Mouse (Mus musculus): ENCODE data around the gene Cacna1a. TPM values are rescaled to one million over a fixed set of nuclear protein-coding genes. Genes with fewer than 3 reads are reported as not detected.
A peak's percentile ranks its signal among the peaks of the same experiment; 100 is the strongest.

Gene Cacna1a
- total and polyA plus RNA-seq, 2 experiments from 2014 or later: 16.5 to 70.5 TPM

DNA sequence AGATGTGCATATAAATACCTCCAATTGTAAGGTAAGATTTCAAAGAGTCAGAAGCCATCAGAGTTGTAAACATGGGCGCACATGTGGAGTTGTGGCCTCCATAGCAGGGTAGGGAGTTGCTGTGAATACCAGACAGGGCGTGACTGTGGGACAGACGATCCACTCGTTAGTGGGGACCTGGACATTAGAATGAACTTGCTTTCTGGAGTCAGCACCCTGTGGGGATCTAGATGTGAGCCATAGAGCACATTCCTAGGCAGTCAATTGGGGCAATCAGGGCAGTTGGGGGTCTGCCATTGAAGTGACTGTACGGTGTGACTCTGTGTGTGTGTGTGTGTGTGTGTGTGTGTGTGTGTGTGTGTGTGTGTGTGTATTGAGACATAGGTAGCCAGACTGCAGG, 3.4 kb downstream of the Cacna1a start:
- 92% methylated on average over 5 of the region's 5 CpGs for WGBS
- Histone ChIP-seq H3K27me3 (ENCODE audit: insufficient read depth, low read length) (no peaks in the 10 kb centered on the region), H3K9ac (replicated peaks; ENCODE audit: low read length) (no peak overlapping the region), H3K9me3 (ENCODE audit: low read length) (no peaks in the 10 kb centered on the region), H3K4me2 (ENCODE audit: low read depth, low read length) (no peak overlapping the region), H3K27ac (no peak overlapping the region), H3K36me3 (ENCODE audit: insufficient read depth, low read length) (no peaks in the 10 kb centered on the region), H3K4me1 (ENCODE audit: insufficient read depth, low read length) (no peaks in the 10 kb centered on the region), H3K4me3 (ENCODE audit: low read length) (no peak overlapping the region)
- no peak for ATAC-seq
- no peak for DNase-seq (ENCODE audit: low spot score)
- no peak for TF ChIP-seq CTCF (IDR thresholded peaks at IDR 0.05; ENCODE audit: low read depth)

DNA sequence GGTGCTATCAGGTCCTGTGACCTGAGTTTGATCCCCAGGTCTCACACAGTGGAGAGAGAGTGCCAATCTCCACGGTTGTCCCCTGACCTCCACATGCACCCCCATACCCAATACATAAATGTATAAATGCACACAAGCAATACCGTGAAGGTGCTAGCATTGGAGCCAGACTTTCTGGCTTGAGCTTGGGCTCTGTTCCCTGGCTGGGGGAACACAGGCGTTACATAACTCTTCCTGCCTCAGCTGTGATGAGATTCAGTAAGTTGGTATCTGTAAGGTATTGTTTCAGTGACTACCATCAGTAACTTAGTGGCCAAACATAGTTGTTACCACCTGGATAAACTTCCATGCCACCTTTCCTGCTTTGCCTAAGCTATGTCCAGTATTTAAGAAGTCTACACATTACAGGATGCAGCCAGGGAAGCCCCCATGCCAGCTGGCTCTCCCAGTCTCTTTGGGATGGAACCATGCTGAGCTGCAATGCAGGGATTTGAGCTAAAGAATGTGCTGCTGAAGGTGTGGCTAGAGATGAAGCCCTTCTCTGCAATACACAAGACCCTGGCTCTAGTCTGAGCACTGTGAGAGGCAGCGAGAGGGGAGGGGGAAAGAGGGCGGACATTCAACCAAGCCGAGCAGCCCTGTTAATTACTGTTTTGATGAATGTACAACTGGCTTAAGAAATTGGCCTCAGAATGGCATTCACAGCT, 7.7 kb downstream of the Cacna1a start:
- H3K27ac ChIP-seq: no peak overlapping the region
- ATAC-seq: no peak
- H3K36me3 ChIP-seq (ENCODE audit: insufficient read depth, low read length): no peaks in the 10 kb centered on the region
- no peak for TF ChIP-seq CTCF (IDR thresholded peaks at IDR 0.05; ENCODE audit: low read depth)
- H3K4me2 ChIP-seq (ENCODE audit: low read depth, low read length): no peak overlapping the region
- 66% methylated on average over 6 of the region's 6 CpGs for WGBS
- no peaks in the 10 kb centered on the region for H3K9me3 ChIP-seq (ENCODE audit: low read length)
- no peaks in the 10 kb centered on the region for H3K27me3 ChIP-seq (ENCODE audit: insufficient read depth, low read length)
- no peak overlapping the region for H3K4me3 ChIP-seq (ENCODE audit: low read length)
- H3K4me1 ChIP-seq (ENCODE audit: insufficient read depth, low read length): no peaks in the 10 kb centered on the region
- DNase-seq (ENCODE audit: low spot score): no peak
- H3K9ac ChIP-seq (replicated peaks; ENCODE audit: low read length): no peak overlapping the region

DNA sequence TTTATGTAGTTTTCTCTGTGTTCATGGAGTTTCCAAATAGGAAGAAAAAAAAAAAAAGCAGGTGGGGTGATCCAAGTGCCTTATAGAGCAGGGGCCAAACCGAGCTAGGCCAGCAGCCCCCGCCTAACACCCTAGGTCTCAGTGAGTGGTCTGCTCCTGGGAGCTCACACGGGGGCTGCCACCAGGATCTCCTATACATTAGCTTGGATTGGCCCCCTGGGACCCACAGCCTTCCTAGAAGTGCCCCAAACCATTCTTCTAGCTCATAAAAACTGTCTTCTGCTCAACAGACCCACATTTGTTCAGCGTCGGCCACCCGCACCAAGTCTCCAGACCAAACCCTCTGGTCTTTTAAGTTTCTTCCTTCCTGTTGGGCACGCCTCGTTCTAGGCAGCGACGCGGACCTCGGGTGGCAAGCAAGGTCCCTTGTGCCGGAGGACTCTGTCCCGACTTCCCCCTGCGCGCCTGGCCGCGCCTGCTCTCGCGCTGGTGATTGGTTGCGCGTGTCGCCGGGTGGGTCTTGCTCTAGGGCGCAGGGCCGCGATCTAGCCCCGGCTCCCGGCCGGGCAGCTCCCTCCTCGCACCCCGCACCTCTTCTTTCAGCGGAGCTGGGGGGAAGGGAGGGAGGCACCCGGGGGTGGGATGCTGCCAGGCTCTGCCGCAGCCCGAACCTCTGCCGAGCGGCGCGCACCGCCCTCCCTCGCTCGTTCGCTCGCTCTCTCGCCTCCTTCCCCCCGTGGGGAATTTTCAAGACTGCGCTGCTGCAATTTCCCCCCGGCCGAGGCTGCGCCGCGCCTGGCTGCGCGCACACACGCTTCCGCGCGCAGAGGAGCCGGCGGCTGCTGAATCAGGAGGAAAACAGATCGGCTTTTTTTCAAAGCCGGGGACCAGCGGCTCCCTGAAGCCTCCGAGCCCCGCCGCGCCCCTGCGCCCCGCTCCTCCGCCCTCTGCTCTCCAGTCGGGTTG, 25.9 kb downstream of the Cacna1a start:
- H3K4me1 ChIP-seq (ENCODE audit: insufficient read depth, low read length): peaks cover 20% of the 10 kb centered on the region

DNA sequence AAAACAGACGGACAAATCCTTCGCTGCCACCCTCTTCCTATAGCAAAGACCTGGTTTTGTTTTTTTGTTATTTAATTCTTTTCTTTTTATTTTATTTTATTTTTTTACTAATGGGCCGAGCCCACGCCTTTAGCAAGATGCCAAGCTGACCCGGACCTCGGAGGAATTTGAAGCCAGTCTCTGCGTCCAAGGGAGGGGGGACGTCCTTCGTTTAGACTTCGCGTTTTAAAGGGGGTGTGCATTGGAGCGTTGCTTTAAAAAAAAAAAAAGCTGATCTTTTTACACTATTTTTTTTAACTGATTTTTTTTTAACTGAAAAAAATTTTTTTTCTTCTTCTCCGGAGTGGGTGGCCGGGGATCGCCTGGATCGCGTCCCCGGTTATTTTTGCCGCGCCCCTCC, 26.7 kb downstream of the Cacna1a start:
- Histone ChIP-seq H3K9ac (replicated peaks; ENCODE audit: low read length) (peak overlapping the region; percentile 76), H3K9me3 (ENCODE audit: low read length) (no peaks in the 10 kb centered on the region), H3K27me3 (ENCODE audit: insufficient read depth, low read length) (no peaks in the 10 kb centered on the region), H3K27ac (peak overlapping the region; percentile 87), H3K36me3 (ENCODE audit: insufficient read depth, low read length) (no peaks in the 10 kb centered on the region), H3K4me1 (ENCODE audit: insufficient read depth, low read length) (peaks cover 20% of the 10 kb centered on the region), H3K4me3 (ENCODE audit: low read length) (peak overlapping the region; percentile 66), H3K4me2 (ENCODE audit: low read depth, low read length) (peak overlapping the region; percentile 80)
- ATAC-seq: no peak
- no peak for TF ChIP-seq CTCF (IDR thresholded peaks at IDR 0.05; ENCODE audit: low read depth)
- DNase-seq (ENCODE audit: low spot score): peak; percentile 54
- 0% methylated on average over 20 of the region's 20 CpGs for WGBS

More for the DNA sequence above, 25.9 kb downstream of the Cacna1a start:
- no peaks in the 10 kb centered on the region for H3K9me3 ChIP-seq (ENCODE audit: low read length)
- ATAC-seq (peak; percentile 78), DNase-seq (ENCODE audit: low spot score) (peak; percentile 86)
- TF ChIP-seq CTCF (IDR thresholded peaks at IDR 0.05; ENCODE audit: low read depth): no peak
- H3K4me2 ChIP-seq (ENCODE audit: low read depth, low read length): peak overlapping the region; percentile 80
- WGBS: 2% methylated on average over 68 of the region's 72 CpGs
- H3K4me3 ChIP-seq (ENCODE audit: low read length): peak overlapping the region; percentile 66
- H3K27me3 ChIP-seq (ENCODE audit: insufficient read depth, low read length): no peaks in the 10 kb centered on the region
- no peaks in the 10 kb centered on the region for H3K36me3 ChIP-seq (ENCODE audit: insufficient read depth, low read length)
- peak overlapping the region; percentile 76 for H3K9ac ChIP-seq (replicated peaks; ENCODE audit: low read length)
- peak overlapping the region; percentile 87 for H3K27ac ChIP-seq

DNA sequence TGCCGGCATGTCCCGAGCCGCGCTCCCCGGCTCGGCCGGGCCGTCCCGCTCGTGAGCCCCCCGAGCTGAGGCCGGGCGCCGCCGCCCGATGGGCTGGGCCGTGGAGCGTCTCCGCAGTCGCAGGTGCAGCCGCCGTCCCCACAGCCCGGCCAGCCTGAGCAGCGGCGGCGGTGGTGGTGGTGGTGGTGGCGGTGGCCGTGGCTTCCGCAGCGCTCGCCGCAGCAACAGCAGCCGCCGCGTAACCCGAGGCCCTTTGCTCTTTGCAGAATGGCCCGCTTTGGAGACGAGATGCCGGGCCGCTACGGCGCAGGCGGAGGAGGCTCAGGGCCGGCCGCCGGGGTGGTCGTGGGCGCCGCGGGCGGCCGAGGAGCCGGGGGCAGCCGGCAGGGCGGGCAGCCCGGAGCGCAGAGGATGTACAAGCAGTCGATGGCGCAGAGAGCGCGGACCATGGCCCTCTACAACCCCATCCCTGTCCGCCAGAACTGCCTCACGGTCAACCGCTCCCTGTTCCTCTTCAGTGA, 27.2 kb downstream of the Cacna1a start:
- peak; percentile 54 for ATAC-seq
- no peak for TF ChIP-seq CTCF (IDR thresholded peaks at IDR 0.05; ENCODE audit: low read depth)

DNA sequence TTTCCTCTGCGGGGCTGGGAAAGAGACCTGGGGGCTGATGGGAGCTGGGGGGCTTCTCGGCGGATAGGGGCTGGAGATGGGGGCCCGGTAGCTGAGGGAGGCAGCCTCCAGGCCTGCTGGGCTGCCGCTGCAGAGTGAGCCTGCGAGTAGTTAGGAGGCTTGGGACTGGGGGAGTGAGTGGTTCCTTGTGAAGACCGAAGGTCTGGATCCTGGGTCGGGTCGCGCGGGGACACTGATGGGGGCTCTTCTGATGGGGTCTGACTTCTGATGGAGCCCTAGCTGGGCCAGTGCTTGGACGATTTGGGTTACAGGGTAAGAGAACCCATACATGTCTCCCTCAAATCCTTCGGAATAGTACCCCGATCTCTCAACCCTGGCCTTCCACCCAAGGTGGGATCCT, 27.8 kb downstream of the Cacna1a start:
- no peak for TF ChIP-seq CTCF (IDR thresholded peaks at IDR 0.05; ENCODE audit: low read depth)
- peak; percentile 18 for DNase-seq (ENCODE audit: low spot score)
- WGBS: 16% methylated on average over 14 of the region's 14 CpGs

More for the DNA sequence above, 27.2 kb downstream of the Cacna1a start:
- Histone ChIP-seq H3K4me3 (ENCODE audit: low read length) (peak overlapping the region; percentile 66), H3K36me3 (ENCODE audit: insufficient read depth, low read length) (no peaks in the 10 kb centered on the region), H3K27ac (peak overlapping the region; percentile 81), H3K27me3 (ENCODE audit: insufficient read depth, low read length) (no peaks in the 10 kb centered on the region), H3K9ac (replicated peaks; ENCODE audit: low read length) (peak overlapping the region; percentile 76), H3K4me2 (ENCODE audit: low read depth, low read length) (peak overlapping the region; percentile 80), H3K4me1 (ENCODE audit: insufficient read depth, low read length) (peaks cover 20% of the 10 kb centered on the region), H3K9me3 (ENCODE audit: low read length) (no peaks in the 10 kb centered on the region)
- peak; percentile 55 for DNase-seq (ENCODE audit: low spot score)
- WGBS: under 1% methylated on average over 42 of the region's 64 CpGs

More for the DNA sequence above, 27.8 kb downstream of the Cacna1a start:
- Histone ChIP-seq H3K4me1 (ENCODE audit: insufficient read depth, low read length) (peaks cover 20% of the 10 kb centered on the region), H3K36me3 (ENCODE audit: insufficient read depth, low read length) (no peaks in the 10 kb centered on the region), H3K9me3 (ENCODE audit: low read length) (no peaks in the 10 kb centered on the region), H3K4me3 (ENCODE audit: low read length) (peak overlapping the region; percentile 66), H3K4me2 (ENCODE audit: low read depth, low read length) (peak overlapping the region; percentile 80), H3K9ac (replicated peaks; ENCODE audit: low read length) (peak overlapping the region; percentile 76), H3K27ac (peak overlapping the region; percentile 81), H3K27me3 (ENCODE audit: insufficient read depth, low read length) (no peaks in the 10 kb centered on the region)
- no peak for ATAC-seq

Measured in hindbrain, postnatal 0 days (tissue).